Mouse (Mus musculus) liver, embryonic 14.5 days (tissue): Measurements from ENCODE around the gene Lhfpl3.

Experiments used
- CTCF ChIP-seq: IDR thresholded peaks from 2 replicates; pipeline ENCODE4 v1.5.1; 2016; ENCODE audit warnings: antibody characterized with exemption, low read depth, control low read depth
- EP300 ChIP-seq: IDR thresholded peaks from 2 replicates; pipeline ENCODE4 v1.6.1; 2016; ENCODE audit warnings: antibody characterized with exemption, low read depth

GRCm38 (mm10) chr5:23224759-23225536 is 479.1 kb downstream of the Lhfpl3 start:
- peak; percentile 64 for TF ChIP-seq CTCF
- TF ChIP-seq EP300 = no peak
